Mouse (Mus musculus): ENCODE measurements around the gene Gm10945. TPM values are rescaled to one million over a fixed set of nuclear protein-coding genes. Genes with fewer than 3 reads are reported as not detected.

The Gm10945 gene
- not detected for total RNA-seq (2021)
- long read RNA-seq, experiment 1: 0 reads
- long read RNA-seq, experiment 2: 0 reads

- intact Hi-C loops (cut with DNase I): no loop called here
- no peak for DNase-seq
Observed at GRCm38 (mm10) chr10:6761287-6761811, at the start of gene Gm10945. Gm10945 (minus strand) TSS chr10:6761761.

- no peak for DNase-seq
- intact Hi-C loops (cut with DNase I): no loop called here
Observed at GRCm38 (mm10) chr10:6790226-6790625, 28.7 kb upstream of the Gm10945 start.

DNA sequence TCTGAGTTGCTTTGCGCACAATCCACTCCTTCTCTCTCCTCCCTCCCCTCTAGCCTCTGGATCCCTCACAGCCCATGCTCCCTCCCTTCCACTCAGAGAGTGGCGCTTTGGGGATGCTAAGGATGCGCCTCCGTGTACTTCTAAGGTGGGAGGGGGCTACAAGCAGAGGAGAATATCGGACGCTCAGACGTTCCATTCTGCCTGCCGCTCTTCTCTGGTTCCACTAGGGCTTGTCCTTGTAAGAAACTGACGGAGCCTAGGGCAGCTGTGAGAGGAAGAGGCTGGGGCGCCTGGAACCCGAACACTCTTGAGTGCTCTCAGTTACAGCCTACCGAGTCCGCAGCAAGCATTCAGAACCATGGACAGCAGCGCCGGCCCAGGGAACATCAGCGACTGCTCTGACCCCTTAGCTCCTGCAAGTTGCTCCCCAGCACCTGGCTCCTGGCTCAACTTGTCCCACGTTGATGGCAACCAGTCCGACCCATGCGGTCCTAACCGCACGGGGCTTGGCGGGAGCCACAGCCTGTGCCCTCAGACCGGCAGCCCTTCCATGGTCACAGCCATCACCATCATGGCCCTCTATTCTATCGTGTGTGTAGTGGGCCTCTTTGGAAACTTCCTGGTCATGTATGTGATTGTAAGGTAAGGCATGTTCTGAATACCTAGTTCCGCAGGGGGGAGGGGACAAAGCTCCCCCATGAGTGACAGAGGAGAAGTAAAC, 27.1 kb upstream of the Gm10945 start:
- intact Hi-C loops (cut with DNase I): no loop called here
- no peak for DNase-seq

- intact Hi-C loops (cut with DNase I): no loop called here
- no peak for DNase-seq
Observed at GRCm38 (mm10) chr10:6758206-6758605, 3.4 kb downstream of the Gm10945 start, which contains the start of gene Oprm1. Oprm1 (plus strand) TSS chr10:6758506.

DNA sequence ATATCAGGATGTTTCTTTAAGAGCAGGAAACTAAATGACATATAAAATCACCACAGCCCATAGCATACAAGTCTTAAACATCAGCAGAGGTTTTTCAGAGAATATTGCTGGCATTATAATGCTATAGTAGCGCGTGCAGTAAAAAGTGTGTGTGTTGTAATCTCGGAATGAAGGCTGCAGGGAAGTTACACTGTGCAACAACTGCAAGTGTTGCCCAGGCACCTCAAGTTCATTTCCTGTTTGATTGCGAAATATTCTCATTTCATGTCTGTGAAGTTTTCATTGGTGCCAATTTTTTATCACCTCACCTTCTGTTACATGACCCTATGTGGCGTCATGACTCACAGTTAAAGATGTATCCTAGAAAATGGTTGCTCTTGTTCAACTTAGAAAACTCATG, 8.2 kb downstream of the Gm10945 start:
- DNase-seq: no peak
- intact Hi-C loops (cut with DNase I): no loop called here

GRCm38 (mm10) chr10:6728469-6728868, 33.1 kb downstream of the Gm10945 start:
- intact Hi-C loops (cut with DNase I): no loop called here
- no peak for DNase-seq

GRCm38 (mm10) chr10:6723765-6724164, 37.8 kb downstream of the Gm10945 start:
- DNase-seq: no peak
- intact Hi-C loops (cut with DNase I): no loop called here

GRCm38 (mm10) chr10:6717181-6717948, 44.2 kb downstream of the Gm10945 start:
- intact Hi-C loops (cut with DNase I): no loop called here
- no peak for DNase-seq

DNA sequence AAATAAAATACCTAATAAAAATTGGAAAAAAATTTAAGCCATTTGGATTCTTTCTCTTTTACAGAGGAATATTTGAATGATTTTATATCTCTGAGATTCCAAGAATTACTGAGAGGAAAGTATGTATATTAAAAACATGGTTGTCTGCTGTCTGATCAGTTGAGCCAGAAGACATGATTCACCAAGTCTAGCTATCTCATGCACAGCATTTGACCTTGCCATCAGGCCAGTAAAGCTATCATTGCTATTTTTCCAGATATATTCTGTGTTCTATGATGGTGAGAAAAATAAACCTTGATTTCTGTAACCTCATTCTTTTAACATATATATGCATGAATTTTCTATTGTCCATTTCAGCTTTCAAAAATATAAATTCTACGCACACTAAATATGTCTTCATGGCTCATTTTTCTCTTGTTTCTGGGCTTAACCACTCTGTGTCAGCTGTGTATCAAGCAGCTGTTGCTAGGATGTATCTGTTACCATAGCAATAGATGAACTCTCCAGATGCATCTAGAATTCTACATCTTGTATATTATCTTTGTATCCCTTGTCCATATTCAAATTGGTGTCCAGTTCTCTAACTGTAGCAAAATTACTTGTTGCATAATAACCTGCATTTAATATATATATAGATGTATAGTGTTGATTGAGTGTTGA, 56.2 kb downstream of the Gm10945 start:
- DNase-seq: no peak
- intact Hi-C loops (cut with DNase I): no loop called here

- intact Hi-C loops (cut with DNase I): no loop called here
- DNase-seq: peak in 1 of 2 experiments; percentile 5
Observed at GRCm38 (mm10) chr10:6694218-6694850, 67.2 kb downstream of the Gm10945 start.

Other genes with a start within 250 kb of the Gm10945 start
- not detected for gene Oprm1, start 3.3 kb downstream of the Gm10945 start, total RNA-seq (2021)

Measured in gastrocnemius, postnatal 36 days (tissue).